Mouse (Mus musculus): Measurements from ENCODE around the gene Ankrd13a.

DNA sequence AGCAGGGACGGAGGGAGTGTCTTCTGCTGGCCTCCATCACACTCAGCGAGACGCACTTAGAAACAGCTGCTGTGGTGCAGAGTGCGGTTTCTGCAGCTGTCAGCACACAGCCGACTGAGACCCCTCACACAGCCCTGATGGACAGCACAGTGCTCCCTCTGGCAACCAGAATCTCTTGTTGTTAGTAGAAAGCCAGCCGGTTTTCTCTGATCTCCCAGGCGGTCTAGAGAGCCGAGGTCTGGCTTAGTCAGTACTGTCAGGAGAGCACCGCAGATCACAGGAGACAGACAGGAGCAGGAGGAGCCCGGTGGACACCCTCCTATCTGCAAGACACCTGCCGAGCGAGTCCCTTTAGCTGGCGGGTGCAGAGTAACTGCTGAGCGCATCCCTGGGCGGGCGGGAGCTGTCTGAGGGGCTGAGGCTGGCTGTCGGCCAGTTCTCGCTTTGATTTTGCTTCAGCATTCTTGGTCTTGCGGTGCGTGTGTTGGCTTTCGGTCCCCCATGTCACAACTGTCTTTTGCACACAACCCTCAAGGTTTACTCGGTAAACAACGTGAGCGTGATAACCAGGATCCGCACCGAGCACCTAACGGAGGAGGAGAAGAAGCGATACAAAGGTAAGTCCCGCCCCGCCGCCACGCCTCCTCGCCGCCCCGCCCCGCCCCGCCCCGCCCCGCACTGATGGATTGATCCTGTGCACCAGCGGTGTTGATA, 22.0 kb downstream of the Ankrd13a start:
- no peak for TF ChIP-seq CTCF (IDR thresholded peaks at IDR 0.05; ENCODE audit: low read depth)
- TF ChIP-seq EP300 (IDR thresholded peaks at IDR 0.05; ENCODE audit: low read depth): no peak

All from heart, postnatal 0 days (tissue).